Mouse (Mus musculus) liver, postnatal 0 days (tissue): ENCODE results near the gene Slc2a13.

Source experiments
- CTCF ChIP-seq: sonication (generic); IDR thresholded peaks from 2 replicates; pipeline ENCODE4 v1.5.1; 2016; ENCODE audit warnings: antibody characterized with exemption, low read depth
- EP300 ChIP-seq: IDR thresholded peaks from 2 replicates; pipeline ENCODE4 v1.6.1; 2016; ENCODE audit warnings: antibody characterized with exemption, low read depth, mild to moderate bottlenecking

GRCm38 (mm10) chr15:91382606-91383005, 190.5 kb downstream of the Slc2a13 start:
- TF ChIP-seq CTCF (no peak), EP300 (no peak)
